Mouse (Mus musculus): ENCODE results near the gene Ccdc180. TPM values are rescaled to one million over a fixed set of nuclear protein-coding genes. Genes with fewer than 3 reads are reported as not detected.

Gene Ccdc180
- polyA plus RNA-seq (2015; fragmentation: Nextera tagmentation; extraction: Ambion mirVana): 0.45 and 0.74 TPM in 2 replicates

DNA sequence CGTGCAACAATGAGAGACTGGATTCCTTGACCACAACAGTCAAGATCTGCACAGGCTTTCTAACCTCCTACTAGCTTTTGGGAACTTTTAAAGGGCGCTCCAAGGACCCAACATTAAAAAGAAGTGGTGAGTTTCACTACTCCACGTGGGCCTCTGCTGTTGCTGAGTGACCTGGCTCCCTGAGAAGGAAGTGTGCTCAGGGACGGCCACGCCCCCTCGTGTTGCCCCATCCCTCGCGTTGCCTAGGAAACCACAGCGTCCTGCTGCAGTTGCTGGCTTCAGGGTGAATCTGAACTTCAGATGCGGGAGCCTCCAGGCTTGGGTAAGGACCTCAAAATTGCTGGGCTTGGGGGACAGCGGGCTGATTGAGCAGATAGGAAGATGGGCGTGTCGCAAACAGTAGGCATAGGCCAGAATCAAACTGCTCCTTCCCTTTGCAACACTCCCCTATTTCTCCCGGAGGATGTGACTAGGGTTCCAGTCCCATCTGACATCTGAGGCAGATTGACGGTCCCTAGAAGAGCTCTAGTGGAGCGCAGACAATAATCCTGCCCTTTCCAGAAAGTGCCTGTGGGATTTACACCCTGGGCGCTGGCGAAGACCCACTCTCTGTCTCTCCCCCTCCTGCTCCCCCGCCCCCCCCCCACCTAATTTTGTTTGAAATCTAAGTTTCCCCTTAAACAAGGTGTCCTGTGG, at the start of gene Ccdc180:
Ccdc180 (plus strand) TSS at position 238 of the 696 bp plus-strand sequence.
- WGBS: 10% methylated on average over 19 of the region's 19 CpGs
- H3K4me1 ChIP-seq (replicated peaks): peaks cover 9% of the 10 kb centered on the region
- H3K4me2 ChIP-seq: peak within 1 kb of the TSS; percentile 39
- no peaks in the 10 kb centered on the region for H3K9me3 ChIP-seq
- H3K9ac ChIP-seq: no peak within 1 kb of the TSS
- 0 out of 2 replicates have a peak within 1 kb of the TSS, but pooled peaks have one; percentile 14 for H3K4me3 ChIP-seq
- H3K27me3 ChIP-seq: no peaks in the 10 kb centered on the region
- ATAC-seq (ENCODE audit: low FRiP score): 0 out of 2 replicates have a peak, but pooled peaks have one; percentile 61
- H3K36me3 ChIP-seq: no peaks in the 10 kb centered on the region
- H3K27ac ChIP-seq: no peak within 1 kb of the TSS

DNA sequence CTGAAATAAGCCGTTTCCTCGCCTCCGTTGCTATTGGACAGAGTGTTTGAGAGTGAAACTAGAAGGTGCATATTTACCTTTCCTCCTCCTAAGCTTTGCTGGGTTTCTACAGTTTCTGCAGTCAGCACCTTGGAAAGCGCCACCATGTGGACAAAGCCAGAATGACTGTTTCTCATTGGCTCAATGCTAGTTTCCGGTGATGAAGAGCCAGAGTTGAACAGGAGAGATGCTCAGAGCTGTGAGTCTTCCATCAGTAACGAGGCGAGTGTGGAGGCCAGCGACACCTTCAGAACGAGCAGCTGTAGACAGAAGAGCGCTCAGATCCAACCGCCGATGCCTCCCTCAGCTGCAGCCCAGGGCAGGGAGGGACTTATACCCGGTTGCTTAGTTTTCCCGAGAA, 45.7 kb upstream of the Ccdc180 start:
- Histone ChIP-seq H3K4me3 (no peak overlapping the region), H3K9ac (no peak overlapping the region), H3K4me1 (replicated peaks) (0 out of 2 replicates have a peak, but pooled peaks cover 6% of the 10 kb centered on the region), H3K9me3 (no peaks in the 10 kb centered on the region), H3K36me3 (no peaks in the 10 kb centered on the region), H3K27me3 (0 out of 2 replicates have a peak, but pooled peaks cover 4% of the 10 kb centered on the region), H3K4me2 (no peak overlapping the region), H3K27ac (no peak overlapping the region)
- WGBS: 43% methylated on average over 14 of the region's 14 CpGs
- no peak for ATAC-seq (ENCODE audit: low FRiP score)

GRCm38 (mm10) chr4:45846263-45846662, 43.8 kb upstream of the Ccdc180 start:
- H3K4me1 ChIP-seq (replicated peaks): 0 out of 2 replicates have a peak, but pooled peaks cover 9% of the 10 kb centered on the region
- H3K36me3 ChIP-seq: no peaks in the 10 kb centered on the region
- no peak overlapping the region for H3K4me2 ChIP-seq
- H3K27me3 ChIP-seq: 0 out of 2 replicates have a peak, but pooled peaks cover 4% of the 10 kb centered on the region
- no peak overlapping the region for H3K9ac ChIP-seq
- no peak for ATAC-seq (ENCODE audit: low FRiP score)
- H3K27ac ChIP-seq: no peak overlapping the region
- H3K9me3 ChIP-seq: no peaks in the 10 kb centered on the region
- 89% methylated on average over 2 of the region's 2 CpGs for WGBS
- H3K4me3 ChIP-seq: no peak overlapping the region

GRCm38 (mm10) chr4:45848109-45848824, 41.8 kb upstream of the Ccdc180 start, which contains the start of gene Stra6l:
Gene Stra6l (plus strand): TSS chr4:45848664.
- ATAC-seq (ENCODE audit: low FRiP score): no peak
- no peak within 1 kb of the TSS for H3K4me3 ChIP-seq
- no peak within 1 kb of the TSS for H3K27ac ChIP-seq

GRCm38 (mm10) chr4:45848825-45849156, 41.3 kb upstream of the Ccdc180 start:
- 40% methylated on average over 10 of the region's 10 CpGs for WGBS
- Histone ChIP-seq H3K4me1 (replicated peaks) (0 out of 2 replicates have a peak, but pooled peaks cover 15% of the 10 kb centered on the region), H3K27ac (no peak overlapping the region), H3K4me3 (no peak overlapping the region), H3K9me3 (no peaks in the 10 kb centered on the region), H3K27me3 (0 out of 2 replicates have a peak, but pooled peaks cover 10% of the 10 kb centered on the region), H3K36me3 (no peaks in the 10 kb centered on the region), H3K4me2 (no peak overlapping the region), H3K9ac (no peak overlapping the region)
- no peak for ATAC-seq (ENCODE audit: low FRiP score)

More at GRCm38 (mm10) chr4:45848109-45848824, 41.8 kb upstream of the Ccdc180 start, which contains the start of gene Stra6l:
- Histone ChIP-seq H3K27me3 (0 out of 2 replicates have a peak, but pooled peaks cover 10% of the 10 kb centered on the region), H3K9me3 (no peaks in the 10 kb centered on the region), H3K36me3 (no peaks in the 10 kb centered on the region), H3K4me2 (no peak within 1 kb of the TSS), H3K9ac (no peak within 1 kb of the TSS), H3K4me1 (replicated peaks) (0 out of 2 replicates have a peak, but pooled peaks cover 15% of the 10 kb centered on the region)
- WGBS: 68% methylated on average over 10 of the region's 10 CpGs

- Histone ChIP-seq H3K9ac (no peak overlapping the region), H3K4me3 (no peak overlapping the region), H3K27ac (no peak overlapping the region), H3K4me2 (no peak overlapping the region), H3K4me1 (replicated peaks) (0 out of 2 replicates have a peak, but pooled peaks cover 13% of the 10 kb centered on the region), H3K36me3 (no peaks in the 10 kb centered on the region), H3K9me3 (no peaks in the 10 kb centered on the region), H3K27me3 (0 out of 2 replicates have a peak, but pooled peaks cover 12% of the 10 kb centered on the region)
- ATAC-seq (ENCODE audit: low FRiP score): no peak
- 13% methylated on average over 1 of the region's 1 CpGs for WGBS
Observed at GRCm38 (mm10) chr4:45849419-45849818, 40.7 kb upstream of the Ccdc180 start.

DNA sequence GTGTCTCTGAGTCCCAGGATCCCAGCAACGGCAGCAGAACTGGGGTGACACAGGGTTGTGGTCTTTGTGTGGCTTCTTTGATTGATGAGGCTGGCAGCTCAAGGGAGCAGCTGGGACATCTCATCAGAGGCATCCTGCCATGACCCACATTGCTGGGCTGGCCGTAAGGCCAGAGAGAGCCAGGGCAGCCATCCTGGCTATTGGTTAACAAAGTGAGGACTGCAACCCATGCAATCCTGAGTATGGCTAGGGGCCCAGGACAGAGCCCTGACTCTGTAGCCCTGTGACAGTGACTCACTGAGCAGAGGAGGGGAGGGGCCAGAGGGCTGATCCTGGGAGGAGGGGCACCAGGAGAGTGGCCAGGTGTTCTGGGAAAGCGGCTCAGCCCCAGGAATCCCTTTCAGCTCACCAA, 38.5 kb upstream of the Ccdc180 start:
- 0 out of 2 replicates have a peak, but pooled peaks cover 11% of the 10 kb centered on the region for H3K4me1 ChIP-seq (replicated peaks)
- no peak for ATAC-seq (ENCODE audit: low FRiP score)
- no peak overlapping the region for H3K4me3 ChIP-seq
- 15% methylated on average over 3 of the region's 3 CpGs for WGBS
- no peak overlapping the region for H3K4me2 ChIP-seq
- no peaks in the 10 kb centered on the region for H3K36me3 ChIP-seq
- H3K9ac ChIP-seq: no peak overlapping the region
- H3K27me3 ChIP-seq: peaks cover 17% of the 10 kb centered on the region
- H3K9me3 ChIP-seq: no peaks in the 10 kb centered on the region
- H3K27ac ChIP-seq: no peak overlapping the region

GRCm38 (mm10) chr4:45853496-45854246, 36.4 kb upstream of the Ccdc180 start:
- 84% methylated on average over 15 of the region's 15 CpGs for WGBS
- Histone ChIP-seq H3K9ac (no peak overlapping the region), H3K36me3 (no peaks in the 10 kb centered on the region), H3K4me1 (replicated peaks) (0 out of 2 replicates have a peak, but pooled peaks cover 11% of the 10 kb centered on the region), H3K4me3 (no peak overlapping the region), H3K27me3 (peaks cover 14% of the 10 kb centered on the region), H3K27ac (no peak overlapping the region), H3K4me2 (no peak overlapping the region), H3K9me3 (no peaks in the 10 kb centered on the region)
- no peak for ATAC-seq (ENCODE audit: low FRiP score)

- Histone ChIP-seq H3K4me3 (no peak overlapping the region), H3K36me3 (no peaks in the 10 kb centered on the region), H3K9me3 (0 out of 2 replicates have a peak, but pooled peaks cover 3% of the 10 kb centered on the region), H3K4me1 (replicated peaks) (0 out of 2 replicates have a peak, but pooled peaks cover 8% of the 10 kb centered on the region), H3K9ac (no peak overlapping the region), H3K27ac (no peak overlapping the region), H3K27me3 (peaks cover 14% of the 10 kb centered on the region), H3K4me2 (no peak overlapping the region)
- 45% methylated on average over 19 of the region's 19 CpGs for WGBS
- ATAC-seq (ENCODE audit: low FRiP score): no peak
Observed at GRCm38 (mm10) chr4:45855803-45856424, 34.2 kb upstream of the Ccdc180 start.

- Histone ChIP-seq H3K27me3 (peaks cover 2% of the 10 kb centered on the region), H3K4me1 (replicated peaks) (no peaks in the 10 kb centered on the region), H3K4me3 (no peak overlapping the region), H3K9me3 (0 out of 2 replicates have a peak, but pooled peaks cover 3% of the 10 kb centered on the region), H3K36me3 (no peaks in the 10 kb centered on the region), H3K9ac (no peak overlapping the region), H3K27ac (no peak overlapping the region), H3K4me2 (no peak overlapping the region)
- 62% methylated on average over 5 of the region's 5 CpGs for WGBS
- no peak for ATAC-seq (ENCODE audit: low FRiP score)
Observed at GRCm38 (mm10) chr4:45861160-45861559, 28.9 kb upstream of the Ccdc180 start.

DNA sequence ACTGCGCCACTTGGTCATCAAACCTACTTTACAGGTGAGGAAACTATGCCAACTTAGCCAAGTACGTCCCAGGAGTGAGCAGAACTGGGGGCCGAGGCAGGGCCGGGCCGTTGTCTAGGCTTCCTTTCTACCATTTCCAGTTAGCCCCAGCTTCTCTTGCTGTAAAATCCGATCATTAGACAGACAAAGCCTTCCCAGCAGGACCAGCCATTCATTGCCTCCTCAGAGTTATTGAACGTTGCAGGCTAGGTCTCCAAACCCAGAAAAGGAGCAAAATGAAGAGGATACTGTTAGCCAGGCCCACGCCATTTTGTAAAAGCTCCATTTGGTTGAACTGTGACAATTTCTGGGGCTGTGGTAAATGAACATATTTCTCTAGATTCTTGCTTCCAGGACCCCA, 22.7 kb upstream of the Ccdc180 start:
- WGBS: 55% methylated on average over 8 of the region's 8 CpGs
- no peak for ATAC-seq (ENCODE audit: low FRiP score)

More for the DNA sequence above, 22.7 kb upstream of the Ccdc180 start:
- Histone ChIP-seq H3K4me3 (no peak overlapping the region), H3K36me3 (no peaks in the 10 kb centered on the region), H3K4me1 (replicated peaks) (peaks cover 7% of the 10 kb centered on the region), H3K9ac (no peak overlapping the region), H3K27ac (no peak overlapping the region), H3K4me2 (no peak overlapping the region), H3K9me3 (no peaks in the 10 kb centered on the region), H3K27me3 (peaks cover 5% of the 10 kb centered on the region; the same call in 1 of the 2 replicates)
